Mouse (Mus musculus) forebrain, embryonic 11.5 days (tissue): ENCODE measurements around the gene Xkr7. TPM values are rescaled to one million over a fixed set of nuclear protein-coding genes. Genes with fewer than 3 reads are reported as not detected.

ENCODE experiments used
- ATAC-seq: fragments of 200-750 bp; cut with Nextera tagmentation; replicated peaks from 2 replicates; pipeline ENCODE4 v1.8.0; 2017; ENCODE audit warnings: moderate TSS enrichment; ENCODE audit not compliant: low FRiP score
- DNase-seq: peaks from one replicate; pipeline ENCODE4 v3.0.0-alpha.2; 2017; ENCODE audit warnings: low spot score
- H3K27ac ChIP-seq: fragments of 300-500 bp; sonication (generic); 2 replicates; pipeline ENCODE4 v1.5.1; 2014; ENCODE audit warnings: low read depth, low read length
- H3K27me3 ChIP-seq: fragments of 300-500 bp; sonication (generic); 2 replicates; pipeline ENCODE4 v1.6.1; 2014; ENCODE audit warnings: mild to moderate bottlenecking, low read length, mixed read lengths; ENCODE audit not compliant: control insufficient read depth, insufficient read depth
- H3K36me3 ChIP-seq: fragments of 300-500 bp; sonication (generic); 2 replicates; pipeline ENCODE4 v1.6.1; 2014; ENCODE audit warnings: mild to moderate bottlenecking, low read length, moderate library complexity, mixed read lengths; ENCODE audit not compliant: control insufficient read depth, insufficient read depth
- H3K4me1 ChIP-seq: fragments of 300-500 bp; sonication (generic); replicated peaks from 2 replicates; pipeline ENCODE4 v1.6.1; 2014; ENCODE audit warnings: low read length, mixed read lengths; ENCODE audit not compliant: control insufficient read depth, insufficient read depth
- H3K4me2 ChIP-seq: fragments of 300-500 bp; sonication (generic); 2 replicates; pipeline ENCODE4 v1.6.1; 2014; ENCODE audit warnings: low read depth, mild to moderate bottlenecking, low read length, moderate library complexity, mixed read lengths; ENCODE audit not compliant: severe bottlenecking
- H3K4me3 ChIP-seq: fragments of 300-500 bp; sonication (generic); 2 replicates; pipeline ENCODE4 v1.5.1; 2014; ENCODE audit warnings: low read depth, low read length
- H3K9ac ChIP-seq: fragments of 300-500 bp; sonication (generic); 2 replicates; pipeline ENCODE4 v1.6.1; 2014; ENCODE audit warnings: low read length
- H3K9me3 ChIP-seq: fragments of 300-500 bp; sonication (generic); 2 replicates; pipeline ENCODE4 v1.6.1; 2016; ENCODE audit warnings: low read length, mixed read lengths; ENCODE audit not compliant: control insufficient read depth
- WGBS: fragments of 180-500 bp; shearing (Covaris S2); extraction: QIAGEN DNeasy Blood & Tissue Kit; methylation state at CpG from one replicate; pipeline ENCODE4 v1.1.7; 2014; 5-methylcytosine and 5-hydroxymethylcytosine counted together
- polyA plus RNA-seq: library from polyadenylated mRNA; unstranded; fragments of >200 nt; fragmentation: Nextera tagmentation; extraction: Ambion mirVana; gene quantifications from 2 replicates; pipeline ENCODE4 v1.2.1, GENCODE M21; 2014

The Xkr7 gene
- polyA plus RNA-seq, 1 experiment from 2014 or later = 0.24 TPM

- DNase-seq (no peak), ATAC-seq (no peak)
- Histone ChIP-seq H3K27ac (no peak overlapping the region), H3K4me3 (no peak overlapping the region), H3K36me3 (peaks cover 2% of the 10 kb centered on the region; the same call in 1 of the 2 replicates), H3K4me2 (no peak overlapping the region), H3K4me1 (peaks cover 6% of the 10 kb centered on the region), H3K9me3 (no peaks in the 10 kb centered on the region), H3K27me3 (no peaks in the 10 kb centered on the region), H3K9ac (no peak overlapping the region)
- 91% methylated on average over 12 of the region's 12 CpGs for WGBS
These were observed 22.3 kb upstream of the Xkr7 start for GRCm38 (mm10) chr2:153009192-153009973.

GRCm38 (mm10) chr2:153013724-153014515 is 17.7 kb upstream of the Xkr7 start:
- Histone ChIP-seq H3K4me3 (peak overlapping the region; percentile 85), H3K27me3 (no peaks in the 10 kb centered on the region), H3K9me3 (no peaks in the 10 kb centered on the region), H3K9ac (peak overlapping the region; percentile 75), H3K4me1 (peaks cover 8% of the 10 kb centered on the region), H3K4me2 (peak overlapping the region; percentile 86), H3K36me3 (peaks cover 2% of the 10 kb centered on the region; the same call in 1 of the 2 replicates), H3K27ac (no peak overlapping the region)
- no peak for DNase-seq
- 94% methylated on average over 11 of the region's 11 CpGs for WGBS
- no peak for ATAC-seq

GRCm38 (mm10) chr2:153014758-153015593 is 16.7 kb upstream of the Xkr7 start, which contains the start of gene Pdrg1:
Gene Pdrg1 (minus strand): TSS chr2:153015427.
- Histone ChIP-seq H3K4me2 (peak within 1 kb of the TSS; percentile 86), H3K9me3 (no peaks in the 10 kb centered on the region), H3K36me3 (peaks cover 2% of the 10 kb centered on the region; the same call in 1 of the 2 replicates), H3K27me3 (no peaks in the 10 kb centered on the region), H3K4me1 (peaks cover 8% of the 10 kb centered on the region), H3K9ac (peak within 1 kb of the TSS; percentile 75), H3K4me3 (peak within 1 kb of the TSS; percentile 85), H3K27ac (no peak within 1 kb of the TSS)
- ATAC-seq = peak; percentile 96
- WGBS = 2% methylated on average over 54 of the region's 54 CpGs
- peak; percentile 97 for DNase-seq

GRCm38 (mm10) chr2:153015804-153016203 is 15.8 kb upstream of the Xkr7 start:
- no peak overlapping the region for H3K4me2 ChIP-seq
- no peak overlapping the region for H3K27ac ChIP-seq
- no peak for ATAC-seq
- WGBS = 46% methylated on average over 7 of the region's 8 CpGs
- peaks cover 2% of the 10 kb centered on the region; the same call in 1 of the 2 replicates for H3K36me3 ChIP-seq
- H3K27me3 ChIP-seq = no peaks in the 10 kb centered on the region
- H3K4me3 ChIP-seq = no peak overlapping the region
- H3K9me3 ChIP-seq = no peaks in the 10 kb centered on the region
- peaks cover 8% of the 10 kb centered on the region for H3K4me1 ChIP-seq
- no peak for DNase-seq
- no peak overlapping the region for H3K9ac ChIP-seq

GRCm38 (mm10) chr2:153016786-153017185 is 14.9 kb upstream of the Xkr7 start:
- Histone ChIP-seq H3K9ac (no peak overlapping the region), H3K27me3 (no peaks in the 10 kb centered on the region), H3K4me1 (peaks cover 8% of the 10 kb centered on the region), H3K36me3 (no peaks in the 10 kb centered on the region), H3K4me3 (no peak overlapping the region), H3K27ac (no peak overlapping the region), H3K9me3 (no peaks in the 10 kb centered on the region), H3K4me2 (no peak overlapping the region)
- DNase-seq (no peak), ATAC-seq (no peak)
- 45% methylated on average over 5 of the region's 5 CpGs for WGBS

GRCm38 (mm10) chr2:153019355-153019754 is 12.3 kb upstream of the Xkr7 start:
- no peak for ATAC-seq
- no peaks in the 10 kb centered on the region for H3K9me3 ChIP-seq
- H3K4me1 ChIP-seq = peaks cover 3% of the 10 kb centered on the region
- no peak overlapping the region for H3K27ac ChIP-seq
- no peak overlapping the region for H3K4me2 ChIP-seq
- H3K36me3 ChIP-seq = no peaks in the 10 kb centered on the region
- WGBS = 92% methylated on average over 3 of the region's 3 CpGs
- no peak overlapping the region for H3K9ac ChIP-seq
- no peak overlapping the region for H3K4me3 ChIP-seq
- no peak for DNase-seq
- H3K27me3 ChIP-seq = no peaks in the 10 kb centered on the region

- Histone ChIP-seq H3K27ac (no peak overlapping the region), H3K9ac (no peak overlapping the region), H3K27me3 (no peaks in the 10 kb centered on the region), H3K36me3 (no peaks in the 10 kb centered on the region), H3K4me1 (no peaks in the 10 kb centered on the region), H3K4me3 (no peak overlapping the region), H3K9me3 (no peaks in the 10 kb centered on the region), H3K4me2 (no peak overlapping the region)
- no peak for ATAC-seq
- 63% methylated on average over 3 of the region's 3 CpGs for WGBS
- no peak for DNase-seq
These were observed 10.5 kb upstream of the Xkr7 start for GRCm38 (mm10) chr2:153021163-153021562.

- Histone ChIP-seq H3K4me1 (no peaks in the 10 kb centered on the region), H3K27ac (no peak overlapping the region), H3K9me3 (no peaks in the 10 kb centered on the region), H3K27me3 (no peaks in the 10 kb centered on the region), H3K4me2 (no peak overlapping the region), H3K36me3 (no peaks in the 10 kb centered on the region), H3K9ac (no peak overlapping the region), H3K4me3 (no peak overlapping the region)
- 70% methylated on average over 4 of the region's 4 CpGs for WGBS
- ATAC-seq = no peak
- DNase-seq = no peak
These were observed 8.8 kb upstream of the Xkr7 start for GRCm38 (mm10) chr2:153022855-153023254.
